Mouse (Mus musculus) gonadal fat pad, adult 2 months (tissue): ENCODE results near the gene Sox6. TPM values are rescaled to one million over a fixed set of nuclear protein-coding genes. Genes with fewer than 3 reads are reported as not detected.

Experiments used
- DNase-seq: peaks from one replicate; pipeline ENCODE4 v3.0.0-alpha.2; 2012; ENCODE audit warnings: low read depth
- polyA plus RNA-seq: library from polyadenylated mRNA; depleted of rRNA; stranded (reverse); fragments of >200 nt; gene quantifications from 2 replicates; pipeline ENCODE4 v1.2.3, GENCODE M21; 2012

The Sox6 gene
- polyA plus RNA-seq, 1 experiment, result 10.4 TPM

DNA sequence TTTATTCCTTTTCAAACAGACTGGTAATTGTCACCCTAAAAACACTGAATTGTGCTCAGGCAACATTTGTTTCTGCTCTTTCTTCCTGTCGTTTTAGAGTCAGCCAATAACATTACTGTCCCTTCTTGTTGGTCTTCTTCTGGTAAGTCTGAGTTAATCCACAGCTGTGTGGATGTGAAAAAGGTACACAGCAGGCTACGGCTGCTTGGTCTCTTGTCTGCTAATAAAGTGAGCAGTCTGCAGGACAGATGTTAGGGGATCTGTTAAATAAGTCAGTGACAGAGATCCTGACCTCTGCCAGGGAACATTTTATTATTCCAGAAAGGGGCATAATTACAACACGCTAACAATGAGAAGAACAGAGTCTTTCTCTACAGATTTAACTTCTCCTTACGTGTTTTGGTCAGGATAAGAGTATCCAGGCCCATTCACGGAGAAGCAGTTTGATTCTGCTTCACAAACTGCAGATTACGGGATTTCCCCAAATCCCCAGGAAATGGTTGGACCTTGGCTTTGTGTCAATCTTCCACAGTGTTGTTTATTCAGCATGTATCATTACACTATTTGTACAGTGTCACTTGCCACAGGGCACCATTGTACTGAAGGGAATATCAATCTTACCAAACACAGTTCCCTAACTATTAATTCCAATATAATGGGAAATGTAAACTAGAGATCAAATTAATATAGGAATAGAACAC, 474.1 kb downstream of the Sox6 start:
- DNase-seq, result no peak

DNA sequence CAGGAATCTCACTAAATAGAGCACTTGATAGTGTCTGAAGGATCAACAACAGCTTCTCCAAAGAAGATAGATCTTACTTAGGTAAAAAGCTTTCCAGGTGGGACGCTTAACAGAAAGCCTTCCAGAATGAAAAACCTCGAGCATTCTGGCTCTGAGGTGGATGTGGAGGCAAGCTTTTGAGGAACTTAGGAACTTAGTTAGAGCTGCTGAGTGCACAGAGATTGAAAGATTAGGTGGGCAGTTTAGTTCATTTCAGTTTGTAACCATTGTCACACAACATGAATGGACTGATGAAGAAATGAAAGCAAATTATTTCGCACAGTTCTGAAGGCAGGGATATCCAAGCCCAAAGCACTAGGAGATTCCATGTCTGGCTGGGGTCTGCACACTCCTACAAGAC, 481.9 kb downstream of the Sox6 start:
- DNase-seq, result no peak

DNA sequence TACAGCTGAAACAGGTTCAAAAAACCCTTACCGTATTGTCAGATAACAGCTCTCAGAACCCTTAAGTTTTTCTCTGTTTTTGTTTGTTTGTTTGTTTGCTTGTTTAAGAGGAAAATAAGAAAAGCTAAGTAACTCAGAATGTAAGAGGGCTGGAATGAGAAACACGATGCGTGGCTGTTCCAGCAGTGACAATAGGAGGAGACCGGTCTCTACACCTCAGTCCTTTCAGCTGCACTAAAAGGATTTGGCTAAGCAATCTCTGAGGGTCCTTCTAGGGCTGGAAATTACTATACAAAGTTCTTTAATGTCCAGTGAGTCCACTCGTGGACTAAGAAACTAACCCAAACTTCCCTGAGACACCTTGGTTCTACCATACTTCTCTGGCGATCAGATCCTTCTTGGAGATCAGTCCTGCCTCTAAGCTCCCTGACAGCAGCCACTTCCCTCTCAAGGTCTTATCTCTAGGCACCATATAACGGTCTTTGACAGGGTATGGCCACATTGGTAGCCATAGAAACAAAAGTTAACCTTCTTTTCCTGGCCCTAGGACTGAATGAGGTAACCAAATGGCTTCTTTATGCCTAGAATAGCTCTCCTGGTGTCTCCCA, 488.3 kb downstream of the Sox6 start:
- no peak for DNase-seq

DNA sequence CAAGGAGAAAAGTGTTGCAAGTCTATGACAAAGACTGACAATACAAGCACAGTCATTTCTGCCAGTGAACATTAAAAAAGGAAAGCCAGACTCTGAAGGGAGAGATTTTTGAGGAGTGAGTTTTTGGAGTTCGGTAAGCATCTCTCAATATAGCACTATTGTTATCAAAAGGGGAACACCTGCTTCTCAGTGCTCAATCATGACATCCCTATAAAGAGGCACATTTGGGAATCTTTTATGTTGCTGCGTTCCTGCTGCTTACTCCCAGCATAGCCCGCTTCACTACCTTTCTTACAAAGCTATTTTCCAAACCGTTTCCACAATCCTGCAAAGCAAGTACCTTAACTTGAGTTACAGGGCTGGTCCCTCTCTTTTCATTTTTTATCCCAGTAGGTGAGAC, 488.9 kb downstream of the Sox6 start:
- no peak for DNase-seq

DNA sequence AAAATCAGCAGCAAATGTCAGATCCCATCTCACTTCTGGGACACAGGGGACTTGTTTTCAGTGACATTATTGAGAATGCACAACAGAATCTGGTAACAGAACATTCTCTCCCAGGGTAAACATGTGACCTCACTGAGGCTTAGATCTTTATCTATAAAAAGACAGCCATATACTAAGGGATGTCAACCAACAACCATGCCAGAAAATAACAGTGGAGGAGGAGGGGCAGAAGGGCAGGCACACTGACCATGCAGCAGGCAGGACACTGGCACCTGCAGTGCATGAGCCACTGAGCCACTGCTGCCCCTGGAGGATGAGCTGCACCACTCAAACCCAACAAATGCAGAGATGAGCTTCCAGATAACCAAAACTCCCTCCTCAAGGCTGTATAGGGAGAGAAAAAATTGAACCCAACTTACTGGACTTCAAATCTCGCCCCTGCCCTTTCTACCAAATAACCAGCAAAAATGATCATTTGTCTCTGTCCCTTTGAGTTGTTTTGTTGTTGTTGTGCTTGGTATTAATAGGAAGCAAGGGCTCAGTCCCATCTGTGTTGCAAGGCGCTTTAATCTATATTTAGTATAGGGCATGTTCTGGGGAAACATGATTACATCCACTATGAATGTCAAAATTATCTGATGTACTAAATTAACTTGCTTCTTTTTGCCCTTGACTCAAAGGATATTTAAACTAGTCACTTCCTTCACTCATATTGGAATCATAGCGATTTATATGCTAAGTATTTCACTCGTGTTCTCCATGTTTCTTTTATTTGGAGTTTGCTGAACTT, 492.8 kb downstream of the Sox6 start:
- DNase-seq, result no peak

DNA sequence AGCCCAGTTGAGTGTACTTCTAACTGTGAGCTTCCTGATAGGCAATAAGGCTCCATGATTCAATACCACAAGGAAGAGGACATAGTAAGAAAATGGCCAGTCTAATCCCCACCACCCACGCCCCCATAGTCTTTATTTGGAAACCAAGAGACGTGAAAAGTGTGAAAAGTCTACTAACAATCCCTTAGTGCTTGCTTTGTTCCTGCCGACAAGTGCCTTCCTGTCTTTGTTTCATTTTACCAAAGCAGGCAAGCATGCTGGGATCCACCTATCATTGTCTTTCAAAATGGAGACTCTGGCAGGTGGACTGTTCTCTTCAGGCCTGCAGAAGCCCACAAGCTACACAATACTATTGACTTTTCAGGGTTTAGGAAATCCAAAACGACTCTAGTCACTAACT, 495.0 kb downstream of the Sox6 start:
- DNase-seq, result no peak

DNA sequence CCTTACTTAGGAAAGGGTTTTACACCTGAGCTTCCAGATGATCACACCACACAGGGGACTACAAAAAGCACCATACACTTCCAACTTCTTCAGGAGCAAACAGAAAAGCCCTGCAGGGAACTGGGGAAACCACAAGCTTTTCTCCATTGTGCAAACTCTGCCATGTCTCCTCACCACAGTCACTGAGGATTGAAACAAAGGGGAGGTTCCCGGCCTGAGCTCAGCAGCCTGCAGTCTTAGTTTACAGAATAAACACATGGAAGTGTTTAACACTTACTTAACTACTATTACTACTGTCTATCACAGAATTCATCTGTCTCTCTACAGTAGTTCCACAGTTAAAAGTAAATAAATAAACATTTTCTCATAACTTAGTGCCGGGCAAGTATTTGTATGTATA, 498.3 kb downstream of the Sox6 start:
- DNase-seq, result no peak

DNA sequence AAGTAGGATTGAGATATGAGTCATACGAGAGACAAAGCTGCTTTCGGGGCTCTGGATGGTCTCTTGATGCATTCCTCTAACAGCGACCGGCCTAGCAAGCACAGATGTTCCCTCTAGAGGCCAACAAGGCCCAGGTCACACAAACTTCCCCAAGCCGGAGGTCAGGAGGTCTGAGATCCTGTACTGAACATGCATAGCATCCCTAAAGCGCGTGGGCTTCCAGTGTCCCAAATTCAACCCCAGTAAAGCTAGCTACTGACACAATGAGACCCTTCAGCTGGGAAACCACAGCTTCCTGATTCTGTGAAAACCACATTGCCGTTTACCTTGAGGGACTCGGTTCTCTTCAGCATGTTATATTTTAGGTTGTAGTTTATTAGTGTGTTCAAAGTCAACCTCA, 499.6 kb downstream of the Sox6 start:
- DNase-seq, result no peak

DNA sequence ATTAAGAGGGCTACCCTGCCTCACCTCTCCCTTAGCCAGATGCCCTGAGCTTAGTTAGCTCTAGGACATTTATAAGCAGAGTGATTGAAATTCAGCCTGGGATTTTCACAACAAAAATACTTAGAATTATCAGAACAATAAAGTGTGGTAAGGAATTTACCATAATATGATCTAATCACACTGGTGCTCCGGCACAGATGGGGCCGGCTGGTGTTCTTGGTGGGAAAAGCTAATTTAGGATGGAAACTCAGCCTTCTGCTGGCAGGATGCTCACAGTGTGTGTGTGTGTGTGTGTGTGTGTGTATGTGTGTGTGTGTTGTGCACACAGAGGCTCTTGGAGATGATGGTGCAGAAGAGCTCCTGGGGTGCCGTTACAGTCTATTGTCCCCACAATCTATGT, 501.0 kb downstream of the Sox6 start:
- no peak for DNase-seq

DNA sequence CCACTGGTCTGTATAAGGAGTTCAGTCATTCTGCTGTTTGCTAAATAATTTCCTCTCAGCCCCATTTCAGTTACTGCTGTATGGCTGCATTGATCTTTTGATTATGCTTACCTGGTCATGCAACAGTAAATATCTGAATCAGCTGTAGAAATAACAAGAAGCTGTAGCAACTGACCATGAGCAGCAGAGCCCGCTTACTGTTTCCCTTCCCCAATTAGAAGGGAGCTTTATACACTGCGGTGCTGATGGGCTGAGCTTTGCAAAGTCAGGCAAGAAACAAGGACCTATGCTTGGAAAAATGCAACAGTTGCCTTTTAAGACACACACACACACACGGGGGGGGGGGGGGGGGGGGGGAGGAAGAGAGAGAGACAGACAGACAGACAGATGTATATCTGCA, 502.1 kb downstream of the Sox6 start:
- no peak for DNase-seq

DNA sequence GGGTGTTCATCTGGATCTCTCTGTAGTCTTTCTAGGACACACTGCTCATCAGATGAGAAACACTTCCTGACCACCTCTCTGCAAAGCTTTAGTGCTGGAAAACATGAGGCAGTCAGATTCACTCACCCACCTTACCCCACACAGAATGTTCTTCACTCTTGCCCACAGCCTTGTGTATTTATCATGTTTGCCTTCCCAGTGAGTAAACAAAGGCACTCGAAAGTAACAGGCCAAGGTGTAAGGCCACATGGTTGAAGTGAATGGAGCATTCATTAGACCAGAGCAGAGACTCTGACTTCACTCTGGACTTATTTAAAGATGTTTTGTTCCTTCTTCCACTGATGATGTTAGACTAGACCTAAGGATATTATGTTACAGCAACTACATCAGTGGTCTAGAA, 506.7 kb downstream of the Sox6 start:
- no peak for DNase-seq

DNA sequence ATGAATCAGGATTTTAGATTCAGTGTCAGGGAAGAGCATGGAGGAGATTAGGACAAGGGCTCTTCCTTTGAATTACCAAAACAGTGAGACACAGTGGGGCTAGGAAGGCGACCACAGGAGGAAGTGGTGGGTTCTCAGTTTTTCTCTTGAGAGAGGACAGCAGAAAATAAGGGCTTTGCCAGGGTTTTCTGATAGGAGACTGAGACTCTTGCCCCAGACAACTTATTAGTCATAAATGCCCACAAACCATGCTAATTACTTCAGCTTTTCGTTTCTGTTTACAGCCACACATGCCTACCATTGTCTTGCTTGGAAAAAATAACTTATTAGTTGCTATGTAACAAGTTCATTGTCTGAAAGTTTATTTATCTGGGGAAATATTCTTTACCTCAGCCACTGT, 507.4 kb downstream of the Sox6 start:
- DNase-seq, result no peak

DNA sequence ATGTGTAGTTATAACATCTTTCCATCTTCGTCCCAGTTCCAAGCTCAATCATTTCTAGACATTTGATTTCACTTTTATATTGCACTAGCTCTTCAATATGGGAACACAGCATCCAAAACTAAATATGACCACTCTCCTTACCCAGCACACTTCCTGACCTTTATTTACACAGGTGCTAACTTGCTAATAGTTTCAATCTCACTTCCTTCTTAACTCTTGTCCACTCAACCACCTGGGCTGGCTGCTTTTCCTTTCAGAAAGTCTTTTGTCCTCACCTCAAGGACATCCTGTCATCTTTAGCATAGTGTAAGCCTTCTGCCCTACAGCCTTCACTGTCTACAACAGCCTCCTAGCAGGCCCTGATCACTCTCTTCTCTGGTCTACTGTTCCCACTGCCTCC, 520.9 kb downstream of the Sox6 start:
- no peak for DNase-seq

DNA sequence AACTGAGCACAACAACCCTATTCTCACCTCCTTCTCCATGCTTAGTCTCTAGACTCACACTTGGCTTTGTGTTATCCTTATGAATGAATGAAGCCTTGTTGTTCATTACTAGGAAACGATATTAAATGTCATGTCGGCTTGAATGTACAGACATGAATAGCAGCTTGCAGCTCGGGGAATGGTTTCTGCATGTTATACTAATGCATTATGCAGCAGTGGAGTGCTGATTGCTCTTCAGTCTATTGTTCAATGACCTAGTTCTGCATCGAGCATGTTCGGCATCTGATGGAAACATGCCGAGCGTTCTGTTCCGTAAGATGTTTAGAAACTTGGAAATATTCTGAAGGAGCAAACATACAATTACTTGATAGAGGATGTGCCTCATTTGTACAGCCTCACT, 524.9 kb downstream of the Sox6 start:
- DNase-seq, result no peak

DNA sequence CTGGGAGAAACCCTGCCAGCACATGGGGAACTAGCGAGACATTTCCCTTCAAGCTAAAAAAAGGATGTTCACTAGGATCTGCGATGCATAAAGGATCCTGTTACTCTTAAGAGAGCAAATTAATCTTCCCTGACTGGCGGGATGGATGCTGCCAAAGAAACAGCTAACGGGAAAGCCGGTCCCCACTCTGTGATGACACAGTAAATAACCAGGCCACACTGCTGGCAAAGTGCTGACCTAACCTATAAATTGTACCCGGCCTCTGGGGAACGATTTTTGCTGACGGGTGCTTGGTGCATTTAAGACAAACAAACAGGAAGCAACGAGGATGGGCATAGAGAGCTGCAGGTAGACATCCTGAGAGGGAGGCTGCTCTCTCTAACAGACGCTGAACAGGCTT, 526.8 kb downstream of the Sox6 start:
- no peak for DNase-seq

DNA sequence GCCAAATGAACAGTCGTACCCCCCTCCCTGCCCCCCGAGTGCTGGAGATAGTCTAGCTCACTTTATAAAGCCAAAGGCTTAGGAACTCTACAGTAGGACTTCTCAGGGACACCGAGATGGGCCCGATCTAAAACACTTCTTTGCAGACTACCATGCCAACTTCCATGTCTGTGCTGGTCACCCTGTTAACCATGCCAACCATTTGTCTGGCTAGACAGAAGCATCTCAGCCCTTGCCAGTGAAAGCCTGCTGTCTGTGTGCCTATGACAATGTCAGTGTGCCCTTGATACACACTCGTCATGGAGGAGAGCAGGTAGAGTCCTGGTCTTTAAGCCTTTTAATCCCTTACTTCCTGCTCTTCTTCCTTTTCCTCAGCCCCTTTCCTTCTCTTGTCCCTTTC, 527.5 kb downstream of the Sox6 start:
- DNase-seq, result no peak

DNA sequence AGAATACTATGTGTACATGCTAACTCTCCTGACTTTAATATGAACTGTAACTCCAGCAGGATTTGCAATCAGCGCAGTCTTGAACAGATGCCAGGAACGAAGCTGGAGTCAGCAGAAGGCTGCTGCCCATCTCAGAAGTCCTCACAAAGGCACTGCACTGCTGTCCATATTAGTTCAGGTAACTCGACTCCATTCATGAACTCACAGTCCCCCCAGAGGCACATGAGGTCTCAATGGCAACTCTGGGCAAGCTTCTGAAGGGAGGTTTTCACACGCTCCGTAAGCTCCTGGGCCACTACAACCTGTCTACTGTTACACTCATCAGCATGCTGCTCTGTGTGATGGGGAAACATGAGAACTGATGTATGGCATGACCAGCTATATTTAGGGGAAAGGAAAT, 528.6 kb downstream of the Sox6 start:
- DNase-seq, result no peak

DNA sequence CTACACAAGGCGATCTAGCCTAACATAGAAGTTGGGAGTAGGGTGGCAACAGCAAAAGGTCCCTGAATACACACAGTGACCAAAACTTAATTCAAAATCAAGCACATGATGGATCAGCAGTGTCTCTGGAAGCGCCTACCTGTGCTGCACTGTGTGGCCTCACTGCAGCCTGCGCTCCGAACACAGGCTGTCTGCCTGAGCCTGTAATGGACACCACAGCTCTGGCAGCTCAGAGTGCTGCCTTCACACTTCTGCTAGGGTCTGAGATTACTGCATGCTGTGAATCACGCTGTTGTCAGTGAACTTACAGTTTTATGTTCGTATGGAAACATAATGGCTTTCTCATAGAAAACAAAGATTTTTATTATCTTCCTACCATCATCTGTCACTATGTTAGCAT, 532.2 kb downstream of the Sox6 start:
- DNase-seq, result no peak

DNA sequence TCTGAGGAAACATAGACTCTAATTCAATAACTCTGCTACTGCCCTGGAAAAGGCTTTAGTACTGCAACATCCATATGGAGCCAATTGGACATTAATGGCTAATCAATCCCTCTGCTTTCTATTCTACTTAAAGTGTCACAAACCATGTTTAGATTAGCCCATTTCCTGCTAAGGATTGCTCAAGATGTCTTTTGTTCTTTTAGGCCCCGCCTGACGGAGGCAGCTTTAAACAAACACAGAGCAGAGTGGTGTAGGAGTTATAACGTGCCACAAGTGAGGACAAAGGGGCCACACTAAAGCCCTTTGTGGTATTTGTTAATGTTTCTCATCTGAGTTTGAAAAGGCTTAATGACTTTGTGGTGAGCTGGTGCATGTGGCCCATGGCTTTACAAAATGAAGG, 537.1 kb downstream of the Sox6 start:
- no peak for DNase-seq

DNA sequence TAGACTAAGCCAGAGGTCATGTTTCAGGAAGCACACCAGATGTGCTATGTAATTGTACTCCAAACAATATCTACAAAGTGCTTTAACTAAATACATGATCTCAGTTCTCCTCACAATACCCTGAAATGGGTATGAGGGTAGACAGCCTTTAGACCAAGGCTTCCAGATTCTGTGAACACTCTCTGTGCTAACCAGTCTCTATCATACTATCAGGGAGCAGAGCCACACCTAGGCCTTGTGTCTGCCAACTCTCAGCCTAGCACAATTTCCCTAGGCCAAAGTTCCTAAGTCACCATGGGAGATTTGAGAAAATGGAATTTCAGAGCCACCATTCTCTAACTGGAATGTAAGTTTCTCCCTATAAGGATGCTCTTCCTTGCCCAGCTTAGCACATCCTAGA, 537.8 kb downstream of the Sox6 start:
- DNase-seq, result no peak

DNA sequence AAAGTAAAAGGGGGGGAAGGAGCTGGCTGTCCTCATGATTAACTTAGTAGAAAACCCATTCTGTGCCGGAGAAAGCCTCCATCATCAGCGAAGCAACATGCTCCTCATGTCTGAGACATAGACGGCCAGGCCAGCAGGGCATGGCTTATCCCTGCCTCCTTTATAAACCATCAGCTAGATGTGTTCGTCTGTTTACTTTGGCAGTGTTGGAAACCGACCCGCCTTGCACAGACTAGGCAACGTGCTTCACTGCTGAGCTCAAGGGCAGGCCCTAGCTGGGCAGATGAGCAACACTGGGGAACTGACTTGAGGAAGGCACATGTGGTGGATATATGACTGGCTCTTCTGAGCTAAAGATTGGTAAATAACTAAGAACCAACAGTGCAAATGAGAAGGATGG, 538.4 kb downstream of the Sox6 start:
- DNase-seq, result no peak

DNA sequence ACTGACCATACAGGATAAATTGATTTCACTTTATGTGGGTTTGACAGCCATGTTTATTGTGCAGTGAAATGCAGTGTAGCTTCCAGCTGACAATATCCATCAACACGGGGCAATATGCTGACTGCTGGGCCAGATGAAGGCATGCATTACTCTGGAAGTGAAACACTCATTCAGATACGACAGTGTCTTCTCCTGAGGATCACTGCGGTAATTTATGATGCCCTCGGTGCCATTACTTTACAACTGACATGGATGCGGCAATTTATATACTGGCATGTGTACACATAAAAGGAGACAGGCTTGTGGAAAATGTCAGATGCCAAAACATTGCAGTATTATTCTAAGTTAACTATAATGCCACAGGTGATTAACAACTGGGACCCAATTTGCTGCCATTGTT, 546.9 kb downstream of the Sox6 start:
- DNase-seq, result no peak

DNA sequence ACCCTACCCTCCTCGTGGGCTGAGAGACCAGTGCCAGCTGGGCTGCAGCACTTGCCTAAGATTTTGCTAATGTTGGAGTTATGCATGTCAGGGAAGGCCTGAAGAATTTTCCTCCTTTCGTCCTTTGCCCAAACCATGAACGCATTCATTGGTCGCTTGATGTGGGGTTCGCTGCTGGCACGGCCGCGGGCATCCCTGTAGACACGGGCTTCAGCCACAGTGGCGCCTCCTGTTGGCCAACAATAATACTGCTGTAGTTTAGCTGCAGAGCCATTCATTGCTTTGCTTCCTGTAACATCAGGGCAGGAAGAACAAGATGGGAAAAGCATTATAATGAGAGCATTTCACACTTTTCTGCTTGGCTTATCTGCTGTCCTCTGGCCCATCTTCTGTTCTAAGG, 549.0 kb downstream of the Sox6 start:
- DNase-seq, result no peak
